Mouse (Mus musculus) CH12.LX (cell line): Measurements from ENCODE around the gene Klk14. TPM values are rescaled to one million over a fixed set of nuclear protein-coding genes. Genes with fewer than 3 reads are reported as not detected.

Experiments used
- DNase-seq: peaks from one replicate; pipeline ENCODE4 v3.0.0-alpha.2; 2013; ENCODE audit errors: extremely low read depth
- H3K27ac ChIP-seq: 2 replicates; pipeline ENCODE4 v1.5.1; 2012; ENCODE audit warnings: low read depth, mild to moderate bottlenecking, control low read depth, moderate library complexity; ENCODE audit not compliant: insufficient read depth
- H3K27me3 ChIP-seq: replicated peaks from 2 replicates; pipeline ENCODE3; 2012; ENCODE audit warnings: inconsistent platforms
- H3K36me3 ChIP-seq, 2 experiments: replicated peaks in 1 of 2; 2 replicates each; pipeline versions ENCODE3 to v1.6.1; 2012; ENCODE audit warnings: inconsistent platforms in 1 of 2, low read length in 1 of 2, mild to moderate bottlenecking in 1 of 2, mixed read lengths in 1 of 2, moderate library complexity in 1 of 2; ENCODE audit not compliant: control insufficient read depth in 1 of 2, insufficient read depth in 1 of 2
- H3K4me1 ChIP-seq, 2 experiments: 2 replicates each; pipeline ENCODE4 v1.6.1; 2012; ENCODE audit warnings: inconsistent platforms in 1 of 2, moderate library complexity in 1 of 2; ENCODE audit not compliant: insufficient read depth in 2 of 2, control insufficient read depth in 1 of 2
- H3K4me2 ChIP-seq: 2 replicates; pipeline ENCODE4 v1.6.1; 2012; ENCODE audit warnings: low read depth, mild to moderate bottlenecking, control low read depth; ENCODE audit not compliant: poor library complexity, insufficient read depth, severe bottlenecking
- H3K4me3 ChIP-seq, 3 experiments: fragments of 150-350 bp in 1 of 3; sonication (generic) in 1 of 3; replicated peaks in 1 of 3; 2 replicates each; pipeline versions ENCODE3 to v1.5.1; 2011 to 2012; ENCODE audit warnings: low read depth in 2 of 3, low read length in 2 of 3, mild to moderate bottlenecking in 2 of 3, moderate library complexity in 2 of 3, control low read depth in 1 of 3, improper control_type of control experiment in 1 of 3, inconsistent platforms in 1 of 3, mixed read lengths in 1 of 3; ENCODE audit not compliant: poor library complexity in 1 of 3
- H3K79me2 ChIP-seq: replicated peaks from 2 replicates; pipeline ENCODE4 v1.6.1; 2012; ENCODE audit warnings: mild to moderate bottlenecking, moderate library complexity; ENCODE audit not compliant: control insufficient read depth, poor library complexity, insufficient read depth, severe bottlenecking; ENCODE audit errors: extremely low read depth
- H3K9ac ChIP-seq: 2 replicates; pipeline ENCODE4 v1.6.1; 2012; ENCODE audit warnings: low read depth, mild to moderate bottlenecking, control low read depth, moderate library complexity; ENCODE audit not compliant: insufficient read depth
- H3K9me3 ChIP-seq: replicated peaks from 2 replicates; pipeline ENCODE3; 2012; ENCODE audit warnings: low read length, inconsistent platforms, mixed read lengths
- CHD2 ChIP-seq: IDR thresholded peaks from 2 replicates; pipeline ENCODE4 v1.6.1; 2011; ENCODE audit warnings: low read length, improper control_type of control experiment
- CTCF ChIP-seq, 2 experiments: IDR thresholded peaks in 1 of 2; conservative IDR thresholded peaks in 1 of 2; 2 replicates each; pipeline ENCODE4 v1.5.1; 2011 to 2012; ENCODE audit warnings: low read depth in 2 of 2, low read length in 2 of 2, improper control_type of control experiment in 1 of 2, inconsistent platforms in 1 of 2, mild to moderate bottlenecking in 1 of 2, moderate library complexity in 1 of 2
- ELF1 ChIP-seq: IDR thresholded peaks from 2 replicates; pipeline ENCODE4 v1.6.1; 2014; ENCODE audit warnings: low read depth, mild to moderate bottlenecking, inconsistent platforms, low read length, improper control_type of control experiment
- ETS1 ChIP-seq: conservative IDR thresholded peaks from 2 replicates; pipeline ENCODE4 v1.6.1; 2012; ENCODE audit warnings: low read depth, mild to moderate bottlenecking, inconsistent platforms, low read length, improper control_type of control experiment, moderate library complexity
- GABPA ChIP-seq: IDR thresholded peaks from 2 replicates; pipeline ENCODE4 v1.6.1; 2012; ENCODE audit warnings: low read depth, low read length, improper control_type of control experiment, inconsistent platforms; ENCODE audit not compliant: insufficient replicate concordance
- HCFC1 ChIP-seq: IDR thresholded peaks from 2 replicates; pipeline ENCODE4 v1.6.1; 2012; ENCODE audit warnings: low read depth, mild to moderate bottlenecking, inconsistent platforms, low read length, improper control_type of control experiment
- IRF4 ChIP-seq: IDR thresholded peaks from 2 replicates; pipeline ENCODE4 v1.6.1; 2014; ENCODE audit warnings: low read depth, mild to moderate bottlenecking, inconsistent platforms, low read length, improper control_type of control experiment
- JUND ChIP-seq: conservative IDR thresholded peaks from 2 replicates; pipeline ENCODE4 v1.6.1; 2011; ENCODE audit warnings: low read depth, low read length, improper control_type of control experiment
- KAT2A ChIP-seq: IDR thresholded peaks from 2 replicates; pipeline ENCODE4 v1.6.1; 2012; ENCODE audit warnings: low read length, improper control_type of control experiment, inconsistent platforms; ENCODE audit not compliant: insufficient replicate concordance
- MAX ChIP-seq: IDR thresholded peaks from 2 replicates; pipeline ENCODE4 v1.6.1; 2011; ENCODE audit warnings: low read length, improper control_type of control experiment
- MAZ ChIP-seq: IDR thresholded peaks from 2 replicates; pipeline ENCODE4 v1.6.1; 2012; ENCODE audit warnings: low read depth, mild to moderate bottlenecking, inconsistent platforms, low read length, improper control_type of control experiment, moderate library complexity
- MYC ChIP-seq: IDR thresholded peaks from 2 replicates; pipeline ENCODE4 v1.6.1; 2011; ENCODE audit warnings: low read depth, mild to moderate bottlenecking, improper control_type of control experiment, low read length
- NRF1 ChIP-seq: IDR thresholded peaks from 2 replicates; pipeline ENCODE4 v1.6.1; 2014; ENCODE audit warnings: low read depth, mild to moderate bottlenecking, inconsistent platforms, low read length, improper control_type of control experiment, moderate library complexity
- PAX5 ChIP-seq: IDR thresholded peaks from 2 replicates; pipeline ENCODE4 v1.6.1; 2012; ENCODE audit warnings: low read length, inconsistent platforms, mixed read lengths
- POLR2A ChIP-seq: IDR thresholded peaks from 2 replicates; pipeline ENCODE4 v1.6.1; 2011; ENCODE audit warnings: low read depth, mild to moderate bottlenecking, improper control_type of control experiment, low read length
- POLR2AphosphoS2 ChIP-seq: IDR thresholded peaks from 2 replicates; pipeline ENCODE4 v1.6.1; 2011; ENCODE audit warnings: low read depth, low read length, improper control_type of control experiment
- RAD21 ChIP-seq: IDR thresholded peaks from 2 replicates; pipeline ENCODE4 v1.6.1; 2011; ENCODE audit warnings: low read depth, mild to moderate bottlenecking, low read length, improper control_type of control experiment, moderate library complexity
- RCOR1 ChIP-seq: conservative IDR thresholded peaks from 2 replicates; pipeline ENCODE4 v1.6.1; 2012; ENCODE audit warnings: low read depth, mild to moderate bottlenecking, inconsistent platforms, low read length, improper control_type of control experiment
- SMC3 ChIP-seq: IDR thresholded peaks from 2 replicates; pipeline ENCODE4 v1.6.1; 2011; ENCODE audit warnings: low read depth, low read length, improper control_type of control experiment
- TCF12 ChIP-seq: IDR thresholded peaks from 2 replicates; pipeline ENCODE4 v1.6.1; 2014; ENCODE audit warnings: low read depth, mild to moderate bottlenecking, inconsistent platforms, low read length, improper control_type of control experiment
- USF1 ChIP-seq: IDR thresholded peaks from 2 replicates; pipeline ENCODE4 v1.6.1; 2014; ENCODE audit warnings: low read depth, mild to moderate bottlenecking, inconsistent platforms, low read length, improper control_type of control experiment
- ZC3H11A ChIP-seq: IDR thresholded peaks from 2 replicates; pipeline ENCODE4 v1.6.1; 2012; ENCODE audit warnings: low read depth, mild to moderate bottlenecking, inconsistent platforms, low read length, improper control_type of control experiment
- dilution Hi-C: fragments of 300-500 bp; cut with MboI; formaldehyde crosslinking; loops from 2 replicates; pipeline ENCODE4 v1.14.3; 2020; ENCODE audit warnings: low sequenced_read_pairs; ENCODE audit not compliant: extremely low pct_unique_long_range_greater_than_20kb, extremely low pct_ligation_motif_present
- in situ Hi-C: fragments of 300-500 bp; cut with MboI; formaldehyde crosslinking; loops from 3 replicates; pipeline ENCODE4 v1.14.3; 2019; ENCODE audit warnings: low sequenced_read_pairs, low pct_ligation_motif_present, low pct_unique_long_range_greater_than_20kb, mixed read lengths
- polyA plus RNA-seq: library from polyadenylated mRNA; unstranded; fragments of >175 nt; gene quantifications from 2 replicates; pipeline ENCODE4 v1.2.1, GENCODE M21; 2012; ENCODE audit warnings: low read depth; ENCODE audit not compliant: insufficient read length
- total RNA-seq, 2 experiments: library from RNA; depleted of rRNA; stranded (reverse); fragments of 300-350 nt in 1 of 2; fragments of >200 nt in 1 of 2; gene quantifications; 2 replicates each; pipeline ENCODE4 v1.2.3; 2012 to 2014

The Klk14 gene
- total and polyA plus RNA-seq, 3 experiments: not detected

DNA sequence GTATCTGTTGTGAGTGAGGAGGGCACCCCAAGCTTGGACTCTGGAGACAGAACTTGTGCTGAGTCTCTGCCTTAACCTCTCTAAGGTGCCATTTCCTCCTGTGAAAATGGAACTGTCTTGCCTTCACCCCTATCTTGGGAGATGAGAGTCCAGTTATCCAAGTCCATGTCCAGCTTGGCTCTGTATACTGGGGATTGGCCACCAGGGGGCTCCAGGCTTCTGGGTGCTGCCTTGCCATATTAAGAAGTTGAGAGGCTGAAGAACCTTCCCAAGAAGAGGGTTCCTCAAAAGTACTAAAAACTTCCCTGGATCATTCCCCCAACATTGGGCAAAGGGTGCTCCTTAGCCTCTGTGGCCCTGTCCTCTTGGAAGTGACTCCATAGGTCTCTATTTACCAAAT is 11.7 kb upstream of the Klk14 start:
- Histone ChIP-seq H3K4me2 (no peak overlapping the region), H3K36me3 (peaks cover 25 to 46% of the 10 kb centered on the region in 2 experiments), H3K4me1 (peaks cover 0 to under 1% of the 10 kb centered on the region in 2 experiments; a peak in 1 of 4 replicates), H3K27ac (no peak overlapping the region), H3K9me3 (peaks cover 12% of the 10 kb centered on the region), H3K79me2 (no peaks in the 10 kb centered on the region), H3K4me3 (no peak overlapping the region), H3K9ac (no peak overlapping the region), H3K27me3 (peaks cover 4% of the 10 kb centered on the region)
- peak; percentile 25 for DNase-seq
- TF ChIP-seq ZC3H11A: no peak
- TF ChIP-seq RAD21: peak; percentile 11
- TF ChIP-seq ETS1: no peak
- no peak for TF ChIP-seq POLR2A
- no peak for TF ChIP-seq IRF4
- no peak for TF ChIP-seq MYC
- no peak for TF ChIP-seq KAT2A
- no peak for TF ChIP-seq ELF1
- TF ChIP-seq RCOR1: no peak
- peak; percentile 31 for TF ChIP-seq SMC3
- TF ChIP-seq CTCF (conservative IDR thresholded peaks at IDR 0.05 in 1 of 2, IDR thresholded peaks at IDR 0.05 in 1 of 2; ENCODE audit: low read depth in 2 of 2, low read length in 2 of 2): peak; percentile 45 to 64; a peak in 3 of 4 replicates
- TF ChIP-seq HCFC1: no peak
- no peak for TF ChIP-seq MAZ
- TF ChIP-seq JUND: no peak
- TF ChIP-seq USF1: no peak
- no peak for TF ChIP-seq GABPA
- TF ChIP-seq MAX: no peak
- TF ChIP-seq CHD2: no peak
- TF ChIP-seq PAX5: no peak
- in situ Hi-C loops: no loop called here
- dilution Hi-C loops: no loop called here

DNA sequence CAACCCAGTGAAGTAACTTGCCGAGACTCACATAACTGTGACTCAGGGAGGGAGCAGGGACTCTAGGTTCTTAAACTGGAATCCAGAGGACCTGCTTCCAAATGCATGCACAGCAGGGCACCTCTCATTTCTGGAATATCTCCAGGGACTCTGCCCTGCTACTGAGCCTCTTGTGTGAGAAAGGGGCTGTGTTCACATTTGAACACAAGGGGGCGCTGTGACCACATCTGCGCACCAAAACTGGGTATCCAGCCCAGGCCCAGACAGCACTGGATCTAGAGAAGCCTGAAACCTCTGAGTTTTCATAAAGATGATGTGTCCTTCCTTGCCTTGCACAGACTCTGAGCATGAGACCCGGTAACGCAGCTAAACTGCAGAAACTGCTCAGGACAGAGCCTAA is 9.3 kb upstream of the Klk14 start:
- TF ChIP-seq POLR2A (no peak), NRF1 (no peak), MAX (no peak), TCF12 (no peak), SMC3 (peak; percentile 61), RAD21 (peak; percentile 71), POLR2AphosphoS2 (no peak), CTCF (conservative IDR thresholded peaks at IDR 0.05 in 1 of 2, IDR thresholded peaks at IDR 0.05 in 1 of 2; ENCODE audit: low read depth in 2 of 2, low read length in 2 of 2) (peak; percentile 43 to 80; a peak in 3 of 4 replicates)
- dilution Hi-C loops: no loop called here
- peaks cover 24% of the 10 kb centered on the region for H3K27me3 ChIP-seq

More for the DNA sequence above, 9.3 kb upstream of the Klk14 start:
- no peak overlapping the region for H3K9ac ChIP-seq
- H3K4me2 ChIP-seq: no peak overlapping the region
- H3K27ac ChIP-seq: no peak overlapping the region
- H3K4me3 ChIP-seq: no peak overlapping the region
- in situ Hi-C loops: loop anchor here (5.0 to 10.0 kb wide), 2 partner anchors 101 to 214 kb away; partner anchors contain the start of gene Klk10
- peaks cover 10% of the 10 kb centered on the region for H3K9me3 ChIP-seq
- peak; percentile 53 for DNase-seq
- H3K4me1 ChIP-seq: peaks cover 0 to 4% of the 10 kb centered on the region in 2 experiments; a peak in 1 of 4 replicates
- peaks cover 17 to 24% of the 10 kb centered on the region in 2 experiments for H3K36me3 ChIP-seq
- H3K79me2 ChIP-seq: no peaks in the 10 kb centered on the region
